In the genomic region with DNA sequence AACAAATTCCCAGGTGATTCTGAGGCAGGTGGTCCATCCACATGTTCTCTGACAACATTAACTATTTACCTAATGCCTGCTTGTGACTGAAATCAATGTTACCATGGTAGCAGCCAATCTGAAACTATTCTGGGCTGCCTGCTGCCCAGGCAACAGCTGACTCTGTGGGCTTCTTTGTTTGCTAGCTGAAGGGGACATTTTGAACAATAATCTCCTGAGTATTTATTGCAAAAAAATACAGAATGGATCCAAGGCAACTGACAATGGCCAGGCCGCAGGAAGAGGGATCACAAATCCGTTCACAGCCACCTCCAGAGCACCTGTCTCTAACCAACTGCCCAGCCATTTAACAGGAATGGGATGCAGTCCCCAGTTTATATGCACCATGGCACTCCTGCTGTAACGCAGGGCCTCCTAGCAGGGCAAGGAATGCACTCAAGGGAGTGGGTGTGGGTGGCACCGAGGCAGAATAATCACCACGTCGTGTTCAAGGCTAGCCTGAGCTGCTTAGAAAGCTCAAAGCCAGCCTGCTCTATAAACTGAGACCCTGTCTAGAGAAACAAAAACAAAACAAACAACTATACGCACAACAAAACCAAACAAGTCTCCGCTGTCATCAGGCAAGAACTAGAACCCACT, we compare ENCODE assay signal across 10 mouse cellular contexts. TPM values are rescaled to one million over a fixed set of nuclear protein-coding genes. Genes with fewer than 3 reads are reported as not detected.
DNase-seq lines count a peak whose midpoint lies in the region; ATAC-seq lines count a peak whose summit lies in the region.
"Had no signal": no experiment of that assay in that cellular context is flagged by ENCODE, and none has a peak within 500 bp of the region (broad histone marks: within the 10 kb centered on the region; RNA-seq: fewer than 3 reads in every experiment).

No protein-coding gene starts in this region.

- no peak overlapping the region for H3K4me3 ChIP-seq in heart, embryonic 14.5 days (ENCODE audit: control insufficient read depth in 1 of 2, insufficient read depth in 1 of 2, low read depth in 1 of 2, low read length in 2 of 2)
- H3K4me3 ChIP-seq in hindbrain, embryonic 11.5 days (ENCODE audit: low read depth, low read length), result no peak overlapping the region
- no peak overlapping the region for H3K4me3 ChIP-seq in midbrain, embryonic 14.5 days (replicated peaks; ENCODE audit: low read depth, low read length)

- WGBS in heart, embryonic 14.5 days, result 68% methylated on average over 8 of the region's 8 CpGs
- WGBS in hindbrain, embryonic 11.5 days, result 38% methylated on average over 8 of the region's 8 CpGs
- 23% methylated on average over 8 of the region's 8 CpGs for WGBS in midbrain, embryonic 14.5 days

- H3K9me3 ChIP-seq in heart, embryonic 14.5 days (ENCODE audit: control insufficient read depth, low read length), result no peaks in the 10 kb centered on the region
- no peaks in the 10 kb centered on the region for H3K9me3 ChIP-seq in hindbrain, embryonic 11.5 days (ENCODE audit: control insufficient read depth, low read length)
- no peaks in the 10 kb centered on the region for H3K9me3 ChIP-seq in midbrain, embryonic 14.5 days (ENCODE audit: control insufficient read depth, low read length)

- intact Hi-C loops in heart, postnatal 10 days (cut with DNase I), result no loop called here
- intact Hi-C loops in left cerebral cortex, postnatal 4 days (cut with DNase I), result no loop called here

- H3K27ac ChIP-seq in heart, embryonic 14.5 days (replicated peaks in 1 of 2; ENCODE audit: control insufficient read depth in 1 of 2, insufficient read depth in 1 of 2, low read depth in 2 of 2, low read length in 2 of 2), result peak overlapping the region; percentile 50 to 94
- H3K27ac ChIP-seq in hindbrain, embryonic 11.5 days (ENCODE audit: low read depth, low read length), result peak overlapping the region; percentile 91
- H3K27ac ChIP-seq in midbrain, embryonic 14.5 days (replicated peaks; ENCODE audit: low read depth, low read length), result peak overlapping the region; percentile 91

- ATAC-seq in heart, embryonic 14.5 days (ENCODE audit: insufficient number of reproducible peaks, insufficient read depth, low FRiP score, low read depth), result no peak
- ATAC-seq in hindbrain, embryonic 11.5 days (ENCODE audit: low FRiP score), result peak; percentile 43
- ATAC-seq in midbrain, embryonic 14.5 days (ENCODE audit: low FRiP score, low TSS enrichment), result peak; percentile 48; the same call in 1 of the 2 replicates

- no peak overlapping the region for H3K4me2 ChIP-seq in heart, embryonic 14.5 days (ENCODE audit: low read length)
- no peak overlapping the region; the same call in 1 of the 2 replicates for H3K4me2 ChIP-seq in hindbrain, embryonic 11.5 days (replicated peaks; ENCODE audit: low read depth, low read length)
- 0 out of 2 replicates have a peak overlapping the region, but pooled peaks have one; percentile 13 for H3K4me2 ChIP-seq in midbrain, embryonic 14.5 days (ENCODE audit: low read length)

- H3K9ac ChIP-seq in heart, embryonic 14.5 days (ENCODE audit: low read length), result no peak overlapping the region
- 0 out of 2 replicates have a peak overlapping the region, but pooled peaks have one; percentile 31 for H3K9ac ChIP-seq in hindbrain, embryonic 11.5 days (ENCODE audit: low read depth, low read length)
- 0 out of 2 replicates have a peak overlapping the region, but pooled peaks have one; percentile 18 for H3K9ac ChIP-seq in midbrain, embryonic 14.5 days (replicated peaks; ENCODE audit: low read length)

- H3K36me3 ChIP-seq in heart, embryonic 14.5 days (ENCODE audit: control insufficient read depth, insufficient read depth, low read length), result no peaks in the 10 kb centered on the region
- no peaks in the 10 kb centered on the region for H3K36me3 ChIP-seq in hindbrain, embryonic 11.5 days (ENCODE audit: control insufficient read depth, insufficient read depth, low read length)
- no peaks in the 10 kb centered on the region for H3K36me3 ChIP-seq in midbrain, embryonic 14.5 days (ENCODE audit: control insufficient read depth, insufficient read depth, low read length)

- H3K27me3 ChIP-seq in heart, embryonic 14.5 days (ENCODE audit: control insufficient read depth, insufficient read depth, low read length), result no peaks in the 10 kb centered on the region
- H3K27me3 ChIP-seq in hindbrain, embryonic 11.5 days (ENCODE audit: control insufficient read depth, insufficient read depth, low read length), result no peaks in the 10 kb centered on the region
- no peaks in the 10 kb centered on the region for H3K27me3 ChIP-seq in midbrain, embryonic 14.5 days (ENCODE audit: control insufficient read depth, insufficient read depth, low read length)

- DNase-seq in heart, postnatal 10 days, result no peak
- DNase-seq in brain, adult 2 months (ENCODE audit: low read depth, low spot score), result peak; percentile 66
- peak; percentile 52 for DNase-seq in hindbrain, embryonic 11.5 days (ENCODE audit: low spot score)
- DNase-seq in midbrain, embryonic 14.5 days, result peak; percentile 82
- DNase-seq in cerebellum, postnatal 25 days, result no peak
- DNase-seq in left cerebral cortex, postnatal 4 days, result no peak
- no peak for DNase-seq in right cerebral cortex, adult 18-20 months

- H3K4me1 ChIP-seq in heart, embryonic 14.5 days (ENCODE audit: control insufficient read depth in 2 of 2, insufficient read depth in 2 of 2, low read length in 2 of 2), result peaks cover 45 to 59% of the 10 kb centered on the region in 2 experiments
- peaks cover 8% of the 10 kb centered on the region; the same call in 1 of the 2 replicates for H3K4me1 ChIP-seq in hindbrain, embryonic 11.5 days (replicated peaks; ENCODE audit: control insufficient read depth, insufficient read depth, low read length)
- peaks cover 23% of the 10 kb centered on the region for H3K4me1 ChIP-seq in midbrain, embryonic 14.5 days (ENCODE audit: control insufficient read depth, insufficient read depth, low read length)

RNA-seq across cellular contexts. Expression of a gene that starts 43.3 kb away (rescaled TPM):
- polyA plus RNA-seq in heart, embryonic 14.5 days (2014; fragmentation: Nextera tagmentation; extraction: Ambion mirVana), result 0.30 TPM in 1 of 2 replicates, not detected in the other
- not detected for total RNA-seq in heart, postnatal 10 days (2021)
- 266 and 290 TPM in 2 replicates for polyA plus RNA-seq in hindbrain, embryonic 11.5 days (2014; fragmentation: Nextera tagmentation; extraction: Ambion mirVana)
- polyA plus RNA-seq in midbrain, embryonic 14.5 days (2014; fragmentation: Nextera tagmentation; extraction: Ambion mirVana), result 605 and 611 TPM in 2 replicates
- 100 to 1,000 TPM; 246 to 250 TPM for total RNA-seq in left cerebral cortex, postnatal 4 days (2021)
- total RNA-seq: hematopoietic stem cell, adult 5-6 weeks had no signal
- polyA plus RNA-seq: C2C12 had no signal

RNA-seq across cellular contexts. Expression of a gene that starts 43.8 kb away (rescaled TPM):
- 115 and 126 TPM in 2 replicates for polyA plus RNA-seq in heart, embryonic 14.5 days (2014; fragmentation: Nextera tagmentation; extraction: Ambion mirVana)
- total RNA-seq in heart, postnatal 10 days (2021), result 100 to 1,000 TPM; 107 to 127 TPM
- polyA plus RNA-seq in hindbrain, embryonic 11.5 days (2014; fragmentation: Nextera tagmentation; extraction: Ambion mirVana), result 81.5 and 90.6 TPM in 2 replicates
- polyA plus RNA-seq in midbrain, embryonic 14.5 days (2014; fragmentation: Nextera tagmentation; extraction: Ambion mirVana), result 89.9 and 91.1 TPM in 2 replicates
- total RNA-seq in left cerebral cortex, postnatal 4 days (2021), result 10 to 100 TPM; 84.0 to 93.6 TPM

Comparison
In these comparisons a context has a peak if more than half of its experiments do, and no peak if none do; other contexts are left out.
1. DNase-seq: peak in brain, adult 2 months (single experiment), hindbrain, embryonic 11.5 days (single experiment) and midbrain, embryonic 14.5 days (single experiment); none in heart, postnatal 10 days (0 of 2), cerebellum, postnatal 25 days (0 of 2), left cerebral cortex, postnatal 4 days (single experiment) and right cerebral cortex, adult 18-20 months (single experiment).
2. RNA of a gene that starts 43.3 kb away (polyA plus RNA-seq): 605 to 611 TPM in midbrain, embryonic 14.5 days and 266 to 290 TPM in hindbrain, embryonic 11.5 days; 0.30 TPM in heart, embryonic 14.5 days; every median in the first group is over 100 times any median in the second.
3. Peak in every context shown above with its lines, with median percentiles within 50 percentile points of each other: H3K27ac ChIP-seq.